Mouse (Mus musculus) MN1 (cell line): Measurements from ENCODE around the gene Ssbp4.

Experiments used
- DNase-seq: peaks from one replicate; pipeline ENCODE4 v3.0.0-alpha.2; 2016; ENCODE audit warnings: low spot score

The Ssbp4 gene

GRCm38 (mm10) chr8:70551558-70552161, 57.0 kb downstream of the Ssbp4 start:
- DNase-seq, result no peak

- DNase-seq, result no peak
Measured at GRCm38 (mm10) chr8:70549412-70550184, 59.1 kb downstream of the Ssbp4 start.

DNA sequence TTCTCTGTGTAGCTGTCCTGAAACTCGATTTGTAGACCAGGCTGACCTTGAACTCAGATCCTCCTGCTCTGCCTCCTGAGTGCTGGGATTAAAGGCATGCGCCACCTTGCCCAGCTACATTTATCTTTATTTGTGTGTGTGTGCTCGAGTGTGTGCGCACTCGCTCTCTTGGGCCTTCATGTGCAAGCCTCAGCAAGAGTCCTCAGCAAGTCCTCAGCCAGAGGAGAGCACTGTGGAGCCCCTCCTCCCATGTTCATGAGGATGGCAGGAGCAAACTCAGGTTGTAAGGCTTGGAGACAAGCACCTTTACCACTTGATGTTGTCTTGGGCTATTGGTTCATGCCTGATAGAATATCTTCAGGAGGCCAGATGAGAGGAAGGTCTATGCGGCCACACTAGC, 60.9 kb downstream of the Ssbp4 start:
- DNase-seq, result no peak
